Mouse (Mus musculus) gastrocnemius, adult 18-20 months (tissue): ENCODE measurements around the gene Tcp11l1. TPM values are rescaled to one million over a fixed set of nuclear protein-coding genes. Genes with fewer than 3 reads are reported as not detected.

Experiments used
- DNase-seq: peaks from one replicate; pipeline ENCODE4 v3.0.0; 2021; ENCODE audit warnings: low spot score
- total RNA-seq, 2 experiments: library from RNA; stranded (reverse); gene quantifications; 2 replicates each; pipeline ENCODE4 v1.2.3; 2021

Gene Tcp11l1
- total RNA-seq, 2 experiments from 2014 or later, result 7.1 to 10.8 TPM

- peak; percentile 20 for DNase-seq
These were observed 2.3 kb upstream of the Tcp11l1 start for GRCm38 (mm10) chr2:104714254-104714691.

- no peak for DNase-seq
These were observed 479 bp upstream of the Tcp11l1 start for GRCm38 (mm10) chr2:104712486-104712809.

GRCm38 (mm10) chr2:104710670-104711370 is 1.1 kb downstream of the Tcp11l1 start:
- DNase-seq, result no peak

GRCm38 (mm10) chr2:104709786-104710337 is 2.1 kb downstream of the Tcp11l1 start:
- no peak for DNase-seq

GRCm38 (mm10) chr2:104704355-104704754 is 7.6 kb downstream of the Tcp11l1 start:
- DNase-seq, result no peak

DNA sequence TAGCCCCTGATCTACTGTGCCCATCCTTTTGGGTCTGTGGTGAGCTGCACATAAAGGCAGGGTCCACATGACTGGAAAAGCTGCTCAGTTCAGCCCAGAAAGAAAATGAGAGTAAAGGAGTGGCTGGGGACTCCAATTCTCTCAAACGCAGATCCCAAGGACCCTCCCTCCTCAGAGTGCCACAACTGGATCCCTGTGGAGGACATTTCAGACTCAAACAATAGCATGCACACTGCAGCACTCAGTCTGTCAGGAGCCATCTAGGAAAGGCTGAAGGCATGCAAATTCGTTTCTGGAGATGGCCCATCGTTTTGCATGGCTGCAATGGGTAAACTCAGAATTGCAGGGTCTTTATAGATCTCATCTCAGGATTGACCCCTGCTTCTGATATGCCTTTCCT is 8.8 kb downstream of the Tcp11l1 start:
- DNase-seq, result no peak

DNA sequence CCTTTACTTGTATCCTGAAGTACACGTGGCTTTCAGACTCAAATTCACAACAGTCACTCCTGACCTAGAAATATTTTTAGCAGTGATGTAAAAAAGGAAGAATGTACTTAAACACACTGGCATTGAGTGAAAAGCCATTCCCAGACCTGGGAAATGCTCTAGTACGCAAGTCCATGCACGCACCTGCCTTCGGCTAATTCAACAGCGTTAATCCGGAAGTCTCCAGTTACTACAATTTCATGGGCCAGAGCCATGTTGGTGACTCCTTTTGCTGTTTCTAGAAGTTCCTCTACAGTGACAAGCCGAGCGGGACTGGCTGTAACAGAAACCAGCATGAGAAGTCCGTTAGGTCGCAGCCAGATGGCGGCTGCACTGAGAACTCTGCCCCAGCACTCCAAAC is 12.3 kb downstream of the Tcp11l1 start:
- peak; percentile 15 for DNase-seq

GRCm38 (mm10) chr2:104692551-104692950 is 19.4 kb downstream of the Tcp11l1 start:
- DNase-seq, result no peak

GRCm38 (mm10) chr2:104690720-104691119 is 21.2 kb downstream of the Tcp11l1 start:
- DNase-seq, result no peak

DNA sequence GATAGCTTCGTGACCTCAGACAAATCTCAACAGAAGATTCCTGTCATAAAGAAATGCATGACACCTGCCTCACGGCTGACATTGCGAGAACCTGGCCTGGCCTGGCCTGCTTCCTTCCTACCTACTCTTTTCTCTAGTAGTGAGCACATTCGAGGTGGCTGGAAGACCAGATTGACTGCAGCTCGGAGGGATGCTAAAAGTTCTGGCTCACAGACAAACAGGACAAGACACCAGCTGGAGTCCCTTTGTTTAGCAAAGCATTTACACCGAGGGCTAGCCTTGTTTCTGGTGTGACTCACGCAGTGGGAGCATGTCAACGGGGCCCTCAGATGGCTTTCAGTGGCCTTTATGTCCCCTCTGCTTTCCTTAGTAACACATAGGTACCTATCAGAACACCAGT is 23.2 kb downstream of the Tcp11l1 start:
- DNase-seq, result no peak

GRCm38 (mm10) chr2:104688321-104688720 is 23.6 kb downstream of the Tcp11l1 start:
- DNase-seq, result no peak

DNA sequence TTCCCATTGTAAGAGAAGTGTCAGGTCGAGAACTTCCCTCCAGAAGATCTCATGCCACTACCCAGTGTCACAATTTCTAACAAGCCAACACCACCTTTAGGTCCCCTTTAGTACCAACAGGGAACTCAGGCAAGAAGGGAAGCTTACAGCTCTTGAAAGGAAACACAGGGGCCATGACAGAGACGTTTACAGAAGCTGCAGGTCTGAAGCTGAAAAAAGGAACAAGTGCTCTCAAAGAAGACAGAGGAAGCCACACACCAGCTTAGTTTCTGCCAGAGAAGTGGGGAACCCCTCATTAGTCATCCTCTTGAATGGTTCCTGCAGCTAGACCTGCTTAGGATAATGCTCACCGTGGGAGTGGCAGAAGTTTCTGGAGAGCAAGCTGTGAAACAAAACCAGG is 24.7 kb downstream of the Tcp11l1 start:
- DNase-seq, result no peak

GRCm38 (mm10) chr2:104685418-104685817 is 26.6 kb downstream of the Tcp11l1 start:
- peak; percentile 70 for DNase-seq

DNA sequence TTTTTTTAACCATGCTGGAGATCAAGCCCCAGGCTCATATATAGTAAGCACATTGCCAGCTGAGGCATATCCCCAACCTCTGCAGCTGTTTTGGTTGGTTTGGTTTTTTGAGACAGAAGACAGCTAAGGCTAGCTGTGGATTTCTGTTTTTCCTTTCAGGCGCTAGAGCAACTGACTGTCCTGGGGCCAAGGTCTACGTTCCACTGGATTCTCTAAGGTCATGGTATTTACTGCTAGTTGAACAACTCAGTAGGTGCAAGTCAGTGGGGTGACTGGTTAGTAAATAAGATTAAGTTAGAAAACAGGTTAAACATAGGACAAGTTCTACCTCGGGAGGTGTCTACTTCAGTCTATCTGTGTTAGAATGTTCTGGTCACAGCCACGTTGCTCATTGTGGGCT is 27.2 kb downstream of the Tcp11l1 start:
- no peak for DNase-seq

DNA sequence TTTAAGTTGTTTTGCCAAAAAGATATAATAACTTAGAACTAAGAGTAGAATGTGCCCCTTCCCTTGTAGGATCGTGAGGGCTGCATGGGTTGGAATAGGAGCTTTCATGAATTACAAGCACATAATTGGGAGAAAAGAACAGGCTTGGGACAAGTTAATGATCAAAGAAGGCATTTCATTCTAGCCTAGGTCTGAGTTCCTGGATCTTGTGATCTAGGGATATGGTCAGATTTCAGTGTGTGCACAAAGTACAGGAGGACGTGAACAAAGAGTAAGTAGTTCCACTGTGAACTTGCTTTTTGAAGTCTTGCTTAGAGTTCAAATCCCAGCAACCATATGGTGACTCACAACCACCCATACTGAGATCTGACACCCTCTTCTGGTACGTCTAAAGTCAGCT is 34.6 kb downstream of the Tcp11l1 start:
- no peak for DNase-seq

DNA sequence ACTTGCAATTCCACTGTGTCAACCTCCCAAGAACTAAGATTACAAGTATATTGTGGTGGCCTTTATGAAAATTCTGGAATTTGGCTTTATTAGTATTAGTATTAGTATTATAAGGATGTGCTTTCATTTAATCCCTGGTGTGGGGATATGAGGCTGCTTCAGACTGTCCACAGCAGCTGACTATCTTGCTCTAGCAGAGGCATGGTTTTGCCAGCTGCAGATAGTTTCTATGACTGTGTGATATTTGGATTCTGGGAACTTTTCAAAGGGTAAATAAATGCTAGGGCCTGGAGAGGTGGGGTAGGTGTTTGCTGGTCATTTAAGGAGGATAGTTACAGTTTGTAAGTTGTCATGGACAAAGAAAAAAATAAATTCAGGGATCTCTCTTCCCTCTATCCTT is 40.2 kb downstream of the Tcp11l1 start:
- DNase-seq, result no peak

DNA sequence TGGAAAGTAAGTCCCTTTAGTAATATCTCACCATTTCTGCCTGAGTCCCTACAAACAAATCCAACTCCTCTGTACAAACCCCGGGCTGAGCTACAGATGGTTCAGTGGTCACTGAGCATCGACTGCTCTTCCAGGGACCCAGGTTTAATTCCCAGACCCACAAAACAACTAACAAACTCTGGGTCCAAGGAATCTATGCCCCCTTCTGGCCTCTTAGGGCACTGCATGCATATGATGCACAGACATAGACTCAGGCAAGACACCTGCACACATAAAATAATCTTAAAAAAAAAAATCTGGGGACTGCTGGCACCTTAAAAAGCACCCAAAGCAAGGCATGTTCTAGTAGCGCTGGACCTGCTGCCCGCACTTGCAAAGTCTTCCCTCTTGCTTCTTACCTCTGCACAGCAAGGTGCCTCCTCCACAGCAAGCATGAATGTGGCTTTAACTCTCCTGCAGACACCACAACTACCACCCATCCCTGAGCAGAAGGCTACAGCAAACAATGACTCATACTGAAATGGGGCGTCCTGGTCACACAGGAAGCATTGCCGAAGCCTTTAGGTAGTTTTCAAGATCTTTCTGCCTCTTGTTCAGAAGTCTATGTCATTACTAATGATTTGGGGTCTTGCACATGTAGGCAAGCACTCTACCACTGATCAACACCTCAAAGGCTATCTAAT is 42.7 kb downstream of the Tcp11l1 start:
- no peak for DNase-seq

DNA sequence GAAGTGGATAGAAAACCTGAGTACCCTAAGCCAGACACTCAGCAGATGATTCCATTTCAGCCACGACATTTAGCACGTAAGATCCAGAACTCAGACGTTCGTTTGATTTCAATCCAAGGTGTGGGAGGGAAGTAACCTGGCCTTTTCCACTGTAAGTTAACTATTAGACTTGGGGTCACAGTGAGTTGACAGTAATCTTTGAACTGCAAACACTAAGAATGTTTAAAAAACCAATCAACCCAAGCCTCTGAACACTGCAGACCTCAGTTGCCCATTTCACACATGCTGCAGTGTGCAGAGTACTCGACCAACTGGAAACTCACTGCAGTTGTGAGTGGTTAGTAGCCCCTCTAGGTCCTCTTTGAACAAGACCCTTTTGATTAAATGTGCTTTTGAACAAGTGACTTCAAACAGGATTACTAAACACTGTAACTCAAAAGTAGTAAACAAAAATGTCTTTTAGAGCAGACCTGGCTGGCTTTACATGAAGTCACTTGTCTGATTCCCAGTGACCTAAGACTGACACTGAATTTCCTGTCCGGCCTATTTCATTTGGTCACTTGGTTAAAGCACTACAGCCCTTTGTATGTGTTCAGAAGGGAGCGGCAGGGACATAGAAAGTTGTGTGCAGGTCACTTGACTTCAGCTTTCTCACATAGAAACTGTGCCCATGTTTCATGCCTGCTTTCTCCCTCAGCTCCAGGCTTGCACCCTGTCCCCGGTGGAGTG is 48.4 kb downstream of the Tcp11l1 start:
- DNase-seq, result no peak

DNA sequence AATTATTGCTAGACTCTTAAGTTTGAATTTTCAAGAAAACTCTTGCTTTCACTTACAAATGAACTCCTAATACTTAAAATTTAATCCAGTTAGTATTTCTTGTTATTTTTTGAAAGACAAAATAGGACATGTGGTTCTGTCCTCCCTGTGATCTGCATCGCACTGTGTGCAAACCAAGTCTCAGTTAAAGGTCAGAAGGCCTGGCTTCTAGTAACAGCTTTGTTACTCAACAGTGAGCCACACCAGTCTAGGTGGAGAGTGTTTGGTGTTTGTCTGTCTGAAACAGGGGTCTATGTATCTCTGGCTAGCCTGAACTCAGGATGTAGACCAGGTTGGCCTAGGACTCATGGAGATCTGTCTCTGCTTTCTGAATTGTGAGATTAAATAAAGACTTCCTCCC is 53.3 kb downstream of the Tcp11l1 start:
- DNase-seq, result no peak

- DNase-seq, result no peak
These were observed 95.8 kb downstream of the Tcp11l1 start for GRCm38 (mm10) chr2:104615985-104616711.

- no peak for DNase-seq
These were observed 97.2 kb downstream of the Tcp11l1 start for GRCm38 (mm10) chr2:104614786-104615185.
